Mouse (Mus musculus): ENCODE results near the gene Rbm47.
A peak's percentile ranks its signal among the peaks of the same experiment; 100 is the strongest.

Rbm47 gene

GRCm38 (mm10) chr5:66086304-66086703 is 86.6 kb downstream of the Rbm47 start:
- no peak for DNase-seq (ENCODE audit: low read depth, low spot score)

DNA sequence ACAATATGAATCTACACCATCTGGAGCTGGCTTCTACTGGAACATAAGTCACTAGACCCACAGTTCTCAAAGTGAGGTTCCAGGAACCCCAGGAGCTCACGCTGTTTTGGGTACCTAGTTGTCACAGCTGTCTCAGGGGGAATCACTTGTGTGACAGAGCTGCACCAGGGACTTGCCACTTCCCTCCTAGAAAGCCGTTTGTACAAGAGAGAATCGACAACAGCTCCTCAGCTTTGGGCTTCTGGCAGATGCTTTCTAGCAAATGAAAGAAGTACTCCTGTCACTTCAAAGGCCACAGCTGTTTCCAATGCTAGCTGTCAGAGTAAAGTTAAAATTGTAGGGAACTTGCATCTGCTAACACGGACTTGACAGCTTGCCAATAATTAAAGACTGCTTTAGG is 87.4 kb downstream of the Rbm47 start:
- no peak for DNase-seq (ENCODE audit: low read depth, low spot score)

DNA sequence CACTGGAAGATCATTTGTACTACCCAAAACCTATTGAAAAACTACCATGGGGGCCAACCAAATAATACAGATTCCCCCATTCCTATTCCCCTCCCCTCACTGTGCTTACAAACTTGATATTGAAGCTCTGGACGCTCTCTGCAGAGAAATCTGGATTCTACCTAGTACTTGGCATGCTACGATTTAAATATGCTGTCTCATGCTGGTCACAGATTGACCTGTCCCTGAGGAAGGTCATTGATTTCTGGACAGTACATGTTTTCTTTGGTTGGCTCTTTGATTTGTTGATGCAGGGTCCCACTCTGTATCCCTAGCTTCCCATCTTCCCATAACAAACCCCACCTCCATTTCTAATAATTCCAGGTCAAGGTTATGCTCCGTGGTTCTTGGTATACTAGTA is 88.4 kb downstream of the Rbm47 start:
- no peak for DNase-seq (ENCODE audit: low read depth, low spot score)

GRCm38 (mm10) chr5:66083350-66083749 is 89.6 kb downstream of the Rbm47 start:
- DNase-seq (ENCODE audit: low read depth, low spot score) = peak; percentile 63

GRCm38 (mm10) chr5:66082229-66082572 is 90.7 kb downstream of the Rbm47 start:
- DNase-seq (ENCODE audit: low read depth, low spot score) = no peak

- no peak for DNase-seq (ENCODE audit: low read depth, low spot score)
Observed at GRCm38 (mm10) chr5:66081443-66082228, 91.3 kb downstream of the Rbm47 start.

- DNase-seq (ENCODE audit: low read depth, low spot score) = no peak
Observed at GRCm38 (mm10) chr5:66080529-66081220, 92.2 kb downstream of the Rbm47 start.

- no peak for DNase-seq (ENCODE audit: low read depth, low spot score)
Observed at GRCm38 (mm10) chr5:66079358-66080179, 93.3 kb downstream of the Rbm47 start.

DNA sequence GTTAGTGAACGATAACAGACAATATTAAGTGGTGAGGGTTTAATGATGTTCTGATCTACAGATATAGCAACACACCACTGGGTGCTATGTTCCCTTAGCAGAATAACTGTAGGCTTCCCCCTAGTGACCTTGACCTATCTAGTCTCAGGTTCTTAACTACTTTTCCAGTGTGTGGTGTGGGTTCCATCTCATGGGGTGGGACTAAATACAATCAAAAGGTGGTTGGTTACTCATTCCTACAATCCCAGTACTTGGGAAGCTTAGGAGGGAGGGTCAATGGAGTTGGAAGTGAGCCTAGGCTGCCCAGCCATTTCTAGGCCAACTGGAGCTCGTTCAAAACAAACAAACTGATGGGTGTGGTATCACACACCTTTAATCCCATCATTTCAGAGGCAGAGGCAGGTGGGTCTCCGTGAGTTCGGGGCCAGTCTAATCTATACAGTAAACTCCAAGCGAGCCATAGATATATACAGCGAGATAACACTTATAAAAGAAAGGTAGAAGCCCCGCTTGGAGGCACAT is 94.4 kb downstream of the Rbm47 start:
- no peak for DNase-seq (ENCODE audit: low read depth, low spot score)

DNA sequence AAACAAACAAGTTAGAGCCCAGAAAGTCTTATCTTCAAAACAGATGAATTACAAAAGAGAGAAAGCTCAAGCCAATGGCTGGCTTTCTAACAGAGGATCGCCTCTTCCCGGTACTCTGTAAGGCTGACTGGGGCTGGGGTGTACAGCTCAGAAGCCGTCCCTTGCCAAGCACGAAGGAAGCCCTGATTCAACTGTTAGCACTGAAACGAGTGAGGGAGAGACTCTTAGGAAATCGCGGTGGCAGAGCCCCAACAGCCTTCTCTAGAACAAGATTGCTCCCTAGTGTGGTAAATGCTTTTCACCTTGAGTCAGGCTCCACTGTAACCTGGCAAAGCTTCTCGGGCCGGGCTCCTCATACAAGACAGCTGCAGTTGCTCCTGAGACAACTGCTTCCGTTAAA is 95.5 kb downstream of the Rbm47 start:
- no peak for DNase-seq (ENCODE audit: low read depth, low spot score)

- DNase-seq (ENCODE audit: low read depth, low spot score) = no peak
Observed at GRCm38 (mm10) chr5:66076685-66077301, 96.1 kb downstream of the Rbm47 start.

DNA sequence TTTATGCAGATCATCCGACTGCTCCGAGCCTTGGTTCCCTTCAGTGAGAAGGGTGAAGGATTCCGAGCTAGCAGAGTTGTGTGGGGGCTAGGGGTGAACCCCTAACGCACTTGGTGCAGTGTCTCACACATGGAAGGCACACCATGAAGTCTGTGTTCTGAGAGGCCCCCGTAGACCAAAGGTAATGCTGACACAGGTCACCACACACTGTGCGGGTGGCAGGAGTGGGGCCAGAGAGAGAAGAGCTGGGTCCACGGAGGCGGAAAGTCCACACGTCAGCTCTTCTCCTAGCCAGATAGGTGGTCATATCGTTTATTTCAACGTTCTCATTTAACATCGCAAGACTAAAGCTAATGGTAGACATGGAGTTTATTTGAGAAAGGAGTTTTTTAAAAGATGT is 97.0 kb downstream of the Rbm47 start:
- no peak for DNase-seq (ENCODE audit: low read depth, low spot score)

DNA sequence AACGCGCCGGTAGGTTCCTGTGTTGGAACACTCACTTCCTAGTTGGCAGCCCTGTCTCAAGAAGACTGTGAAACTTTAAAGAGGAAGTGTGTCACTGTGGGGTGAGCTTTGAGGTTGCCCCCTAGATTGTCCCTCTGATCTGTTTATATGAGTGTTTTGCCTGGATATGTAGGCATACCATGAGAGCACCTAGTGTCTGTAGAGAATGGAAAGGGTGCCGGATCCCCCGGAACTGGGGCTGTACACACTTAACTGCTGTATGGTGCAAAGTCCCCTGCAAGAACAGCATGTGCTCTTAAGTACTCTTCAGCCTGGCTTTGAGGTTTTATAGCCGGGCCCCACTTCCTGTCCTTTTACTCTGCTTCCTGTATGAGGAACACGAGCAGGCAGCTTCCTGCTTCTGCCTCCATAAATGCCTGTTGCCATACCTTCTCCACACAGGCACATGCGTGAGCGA is 97.9 kb downstream of the Rbm47 start:
- DNase-seq (ENCODE audit: low read depth, low spot score) = no peak

GRCm38 (mm10) chr5:66074235-66074634 is 98.7 kb downstream of the Rbm47 start:
- no peak for DNase-seq (ENCODE audit: low read depth, low spot score)

- DNase-seq (ENCODE audit: low read depth, low spot score) = no peak
Observed at GRCm38 (mm10) chr5:66073604-66074164, 99.2 kb downstream of the Rbm47 start.

DNA sequence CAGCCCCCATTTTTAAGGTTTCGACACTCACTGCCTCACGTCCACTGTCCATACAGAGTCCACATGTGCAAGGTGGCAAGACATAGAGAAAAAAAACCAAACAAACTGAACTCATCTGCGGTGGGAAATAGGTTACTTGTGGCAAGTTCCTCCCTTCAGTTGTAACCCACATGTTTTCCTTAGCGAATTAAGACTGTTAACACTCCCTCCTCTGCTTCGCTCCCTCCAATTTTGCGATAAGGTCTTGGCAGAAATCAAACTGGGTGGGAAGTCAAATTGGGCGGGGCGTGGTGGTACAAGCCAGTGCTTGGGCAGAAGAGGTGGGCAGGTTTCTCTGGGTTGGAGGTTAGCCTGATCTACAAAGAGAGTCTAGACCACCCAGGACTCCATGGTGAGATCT is 101.2 kb downstream of the Rbm47 start:
- DNase-seq (ENCODE audit: low read depth, low spot score) = no peak

- no peak for DNase-seq (ENCODE audit: low read depth, low spot score)
Observed at GRCm38 (mm10) chr5:66070350-66070749, 102.6 kb downstream of the Rbm47 start.

DNA sequence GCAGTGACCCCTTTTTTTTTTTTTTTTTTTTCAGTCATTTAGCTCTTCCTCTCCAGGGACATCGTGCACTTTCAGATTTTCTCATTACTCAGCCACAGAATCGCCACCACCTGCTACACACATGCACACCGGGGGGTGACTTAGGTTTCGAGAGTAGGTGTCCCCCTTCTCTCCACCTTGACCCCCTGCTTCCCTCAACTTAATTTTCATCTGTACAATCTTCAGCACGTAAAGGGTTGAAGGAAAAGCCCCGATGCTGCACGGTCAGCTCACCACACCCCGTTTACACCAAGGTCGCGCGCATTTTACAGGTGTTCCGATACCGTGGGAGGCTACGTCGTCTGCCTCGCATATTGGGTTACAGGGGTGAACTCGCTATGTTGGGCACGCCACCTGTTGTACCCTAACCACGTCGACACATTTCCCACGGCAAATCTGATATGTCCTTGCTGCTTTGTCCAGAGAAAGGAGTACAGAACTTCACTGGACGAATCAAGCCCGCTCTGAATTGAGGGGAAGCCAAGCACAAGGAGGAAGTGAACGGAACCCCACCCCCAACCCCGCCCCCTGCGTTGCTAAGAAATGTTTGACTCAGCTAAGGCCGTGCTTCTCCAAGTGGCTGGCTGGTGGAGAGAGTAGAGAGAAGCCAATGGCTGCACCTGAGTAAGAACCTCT is 103.3 kb downstream of the Rbm47 start:
- peak; percentile 66 for DNase-seq (ENCODE audit: low read depth, low spot score)

DNA sequence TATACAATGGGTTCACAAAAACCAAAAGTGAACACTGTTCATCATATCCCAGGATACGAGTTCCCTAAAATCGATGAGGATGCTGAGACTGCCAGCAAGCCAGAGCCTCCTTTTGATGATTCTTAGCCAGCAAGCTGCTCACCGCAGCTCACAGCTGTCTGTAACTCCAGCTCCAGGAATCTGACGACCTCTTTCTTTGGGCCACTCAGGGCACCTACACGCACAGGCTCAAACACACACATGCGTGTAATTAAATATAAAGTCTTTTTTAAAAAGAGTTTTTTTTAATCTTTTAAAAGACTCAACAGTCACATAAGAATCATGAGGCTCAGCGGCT is 103.8 kb downstream of the Rbm47 start:
- no peak for DNase-seq (ENCODE audit: low read depth, low spot score)

DNA sequence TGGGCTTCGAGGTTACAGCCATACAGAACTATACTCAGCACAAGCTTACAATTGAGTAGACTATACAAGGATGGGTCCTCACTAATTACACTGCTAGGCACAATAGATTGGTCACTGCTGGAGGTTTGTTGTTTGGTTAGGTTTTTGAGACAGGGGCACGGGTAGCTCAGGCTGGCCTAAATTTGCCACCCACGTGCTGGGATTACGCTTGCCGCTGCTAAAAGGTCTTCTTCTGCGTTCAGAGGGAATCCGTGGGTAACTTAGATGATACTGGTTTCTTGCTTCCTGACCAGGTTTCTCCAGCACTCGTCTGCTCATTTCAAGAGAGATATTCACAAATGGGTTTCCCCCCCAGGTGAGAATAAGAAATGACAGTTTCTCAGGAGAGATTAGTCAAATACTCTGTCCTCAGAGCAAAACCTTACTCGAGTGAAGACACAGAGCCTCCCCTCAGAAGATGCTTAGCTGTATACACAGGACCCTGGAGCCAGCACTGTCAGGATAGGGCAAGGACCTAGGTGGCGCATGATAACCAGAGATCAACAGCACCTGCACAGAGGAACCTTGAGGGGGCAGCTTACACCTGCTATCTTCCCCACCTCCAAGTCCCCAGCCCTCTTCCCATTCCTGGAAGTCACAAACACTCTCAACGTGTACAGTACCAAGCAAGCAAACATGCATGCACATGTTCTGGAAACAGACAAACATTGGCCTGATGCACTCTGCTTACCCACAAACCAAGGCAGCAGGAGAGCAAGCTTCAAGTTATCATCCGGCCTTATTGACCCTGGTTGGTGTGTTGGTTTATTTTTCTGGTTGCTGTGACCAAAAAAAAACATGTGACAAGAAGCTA is 104.6 kb downstream of the Rbm47 start:
- no peak for DNase-seq (ENCODE audit: low read depth, low spot score)

All from 3T3-L1 (cell line).